Comparison of ENCODE assay signal across 40 mouse cellular contexts in the genomic region with DNA sequence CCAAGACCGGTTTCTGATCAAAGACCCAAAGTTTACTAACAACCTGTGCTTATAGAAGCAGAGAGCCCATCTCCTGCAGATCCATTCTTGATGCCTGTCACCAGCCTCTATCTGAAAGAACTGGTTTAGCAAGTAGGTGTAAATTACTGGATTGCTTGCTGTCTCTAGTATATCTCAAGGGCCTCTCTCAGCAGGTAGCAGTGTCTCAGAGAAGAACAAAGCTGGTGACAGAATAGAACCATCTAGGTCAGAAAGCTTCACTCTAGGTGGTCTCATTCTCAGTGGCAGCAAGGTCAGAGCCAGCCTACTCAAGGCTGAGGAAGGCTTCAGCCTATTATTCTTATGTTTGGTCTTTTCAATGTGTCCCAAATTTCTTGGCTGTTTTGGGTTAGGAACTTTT. TPM values are rescaled to one million over a fixed set of nuclear protein-coding genes. Genes with fewer than 3 reads are reported as not detected.
"Had no signal": no experiment of that assay in that cellular context is flagged by ENCODE, and none has a peak within 500 bp of the region (broad histone marks: within the 10 kb centered on the region; RNA-seq: fewer than 3 reads in every experiment).

No protein-coding gene starts in this region.

- ATAC-seq: hindbrain, embryonic 16.5 days; hindbrain, postnatal 0 days; inflammation-experienced regulatory T-cells, adult 6 months; intestine, embryonic 15.5 days; intestine, embryonic 16.5 days; intestine, postnatal 0 days had no signal

- H3K4me3 ChIP-seq: heart, embryonic 12.5 days; heart, embryonic 13.5 days; heart, embryonic 15.5 days; hindbrain, embryonic 12.5 days; hindbrain, embryonic 13.5 days; hindbrain, embryonic 15.5 days; intestine, embryonic 15.5 days; kidney, embryonic 15.5 days; layer of hippocampus, adult 2 months; left cerebral cortex, adult 2 months had no signal

- DNase-seq: heart, postnatal 10 days; heart, postnatal 14 days; heart, postnatal 36 days; heart, postnatal 4 days; kidney, adult 11 months; kidney, adult 18-20 months; kidney, adult 2 months; kidney, adult 8-10 months; kidney, adult 9 months; kidney, postnatal 10 days; kidney, postnatal 14 days; kidney, postnatal 25 days; kidney, postnatal 36 days; kidney, postnatal 4 days; layer of hippocampus, adult 9-11 months; layer of hippocampus, postnatal 36 days had no signal

- H3K36me3 ChIP-seq: heart, embryonic 12.5 days; heart, embryonic 13.5 days; heart, embryonic 15.5 days; hindbrain, embryonic 12.5 days; hindbrain, embryonic 13.5 days; hindbrain, embryonic 15.5 days; intestine, embryonic 15.5 days; kidney, embryonic 15.5 days had no signal

- H3K27me3 ChIP-seq: heart, embryonic 12.5 days; heart, embryonic 13.5 days; heart, embryonic 15.5 days; hindbrain, embryonic 12.5 days; hindbrain, embryonic 13.5 days; hindbrain, embryonic 15.5 days; intestine, embryonic 15.5 days; kidney, embryonic 15.5 days had no signal

- H3K27ac ChIP-seq: heart, embryonic 13.5 days; heart, embryonic 15.5 days; hindbrain, embryonic 12.5 days; hindbrain, embryonic 13.5 days; hindbrain, embryonic 14.5 days; hindbrain, embryonic 15.5 days; hindbrain, postnatal 0 days; intestine, embryonic 15.5 days; kidney, embryonic 15.5 days; kidney, postnatal 0 days; layer of hippocampus, adult 2 months; left cerebral cortex, adult 2 months had no signal

- H3K9ac ChIP-seq: heart, embryonic 12.5 days; heart, embryonic 13.5 days; heart, embryonic 15.5 days; hindbrain, embryonic 12.5 days; hindbrain, embryonic 13.5 days; hindbrain, embryonic 14.5 days; hindbrain, embryonic 15.5 days; intestine, embryonic 15.5 days; kidney, embryonic 15.5 days had no signal

- H3K9me3 ChIP-seq: heart, embryonic 12.5 days; heart, embryonic 13.5 days; heart, embryonic 15.5 days; hindbrain, embryonic 12.5 days; hindbrain, embryonic 13.5 days; hindbrain, embryonic 15.5 days; intestine, embryonic 15.5 days; kidney, embryonic 15.5 days had no signal

- H3K4me2 ChIP-seq: heart, embryonic 12.5 days; heart, embryonic 13.5 days; heart, embryonic 15.5 days; hindbrain, embryonic 12.5 days; hindbrain, embryonic 13.5 days; hindbrain, embryonic 14.5 days; hindbrain, embryonic 15.5 days; intestine, embryonic 15.5 days; kidney, embryonic 15.5 days had no signal

- H3K4me1 ChIP-seq: heart, embryonic 12.5 days; heart, embryonic 13.5 days; heart, embryonic 15.5 days; hindbrain, embryonic 12.5 days; hindbrain, embryonic 13.5 days; hindbrain, embryonic 15.5 days; intestine, embryonic 15.5 days; kidney, embryonic 15.5 days had no signal

RNA-seq across cellular contexts. Expression of gene Uox, which starts 26.6 kb away (rescaled TPM):
- total RNA-seq: heart, postnatal 10 days; heart, postnatal 14 days; heart, postnatal 25 days; heart, postnatal 36 days; heart, postnatal 4 days; hematopoietic stem cell, adult 5-6 weeks; layer of hippocampus, postnatal 25 days had no signal
- polyA plus RNA-seq: heart, embryonic 14.5 days; heart, embryonic 15.5 days; hindbrain, embryonic 11.5 days; hindbrain, embryonic 12.5 days; hindbrain, embryonic 13.5 days; hindbrain, embryonic 14.5 days; hindbrain, embryonic 16.5 days; intestine, embryonic 14.5 days; kidney, adult 2 months; kidney, embryonic 14.5 days had no signal
